Mouse (Mus musculus): ENCODE measurements around the gene Hoxb1.

Hoxb1 gene

GRCm38 (mm10) chr11:96404016-96404604 lies 38.6 kb downstream of the Hoxb1 start:
- no peak for DNase-seq (ENCODE audit: low spot score)

DNA sequence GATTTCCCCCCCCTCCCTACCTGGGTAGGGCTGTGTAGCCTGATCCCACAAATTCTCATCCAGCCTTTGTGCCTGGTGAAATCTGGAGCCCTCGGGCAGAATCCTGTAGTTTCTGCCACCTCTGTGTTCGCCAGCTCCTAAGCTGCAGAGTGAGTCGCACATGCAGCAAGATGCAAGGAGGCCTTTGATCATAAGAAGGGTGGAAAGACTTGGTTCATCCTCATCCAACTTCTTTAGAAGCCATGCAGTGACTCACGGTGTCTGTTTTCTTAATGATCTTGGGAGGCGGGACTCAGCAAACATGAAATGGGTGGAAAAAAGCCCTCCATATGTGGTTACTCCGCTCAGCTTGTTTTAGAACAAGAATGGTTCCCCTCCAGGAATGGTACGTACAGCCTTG lies 39.3 kb downstream of the Hoxb1 start:
- no peak for DNase-seq (ENCODE audit: low spot score)

DNA sequence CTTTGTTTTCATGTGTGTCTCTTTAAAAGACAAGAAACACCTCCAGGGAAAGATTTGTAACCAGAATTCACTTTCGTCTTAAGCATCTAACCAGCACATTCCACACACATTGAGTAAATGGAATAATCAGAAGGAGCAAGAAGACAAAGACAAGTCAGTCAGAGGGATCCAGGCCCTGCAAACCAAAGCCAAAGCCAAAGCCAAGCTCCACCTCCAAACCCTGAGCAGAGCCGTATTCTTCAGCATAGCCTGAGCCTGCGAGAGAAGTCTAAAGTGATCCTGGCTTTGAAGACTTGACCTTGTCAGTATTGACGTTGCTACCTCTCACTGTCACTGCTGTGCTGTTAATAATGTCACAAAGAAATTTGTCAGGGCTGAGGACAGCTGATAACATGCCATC lies 40.0 kb downstream of the Hoxb1 start:
- no peak for DNase-seq (ENCODE audit: low spot score)

- peak; percentile 69 for DNase-seq (ENCODE audit: low spot score)
Observed at GRCm38 (mm10) chr11:96407191-96408072, 41.9 kb downstream of the Hoxb1 start.

- DNase-seq (ENCODE audit: low spot score), result no peak
Observed at GRCm38 (mm10) chr11:96408234-96409010, 42.9 kb downstream of the Hoxb1 start.

DNA sequence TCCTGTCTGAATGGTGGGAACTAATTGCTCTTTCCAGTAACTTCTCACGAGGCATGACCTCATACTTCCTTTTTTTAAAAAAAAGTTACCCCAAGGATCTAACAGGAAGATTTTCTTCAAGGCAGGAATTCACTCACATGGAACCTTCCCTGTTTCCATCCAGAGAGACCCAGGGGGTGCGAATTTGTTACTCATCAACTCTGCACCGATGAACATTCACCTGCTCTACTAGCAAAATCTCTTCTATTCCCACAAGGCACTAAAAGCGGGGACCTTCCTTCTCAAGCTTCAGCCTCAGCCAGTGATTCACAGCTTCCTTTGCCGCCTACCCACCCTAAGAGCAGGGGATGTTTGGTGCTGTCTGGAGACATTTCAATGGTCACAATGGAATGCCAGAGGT lies 45.5 kb downstream of the Hoxb1 start:
- no peak for DNase-seq (ENCODE audit: low spot score)

GRCm38 (mm10) chr11:96411934-96412333 lies 46.4 kb downstream of the Hoxb1 start:
- DNase-seq (ENCODE audit: low spot score), result no peak

DNA sequence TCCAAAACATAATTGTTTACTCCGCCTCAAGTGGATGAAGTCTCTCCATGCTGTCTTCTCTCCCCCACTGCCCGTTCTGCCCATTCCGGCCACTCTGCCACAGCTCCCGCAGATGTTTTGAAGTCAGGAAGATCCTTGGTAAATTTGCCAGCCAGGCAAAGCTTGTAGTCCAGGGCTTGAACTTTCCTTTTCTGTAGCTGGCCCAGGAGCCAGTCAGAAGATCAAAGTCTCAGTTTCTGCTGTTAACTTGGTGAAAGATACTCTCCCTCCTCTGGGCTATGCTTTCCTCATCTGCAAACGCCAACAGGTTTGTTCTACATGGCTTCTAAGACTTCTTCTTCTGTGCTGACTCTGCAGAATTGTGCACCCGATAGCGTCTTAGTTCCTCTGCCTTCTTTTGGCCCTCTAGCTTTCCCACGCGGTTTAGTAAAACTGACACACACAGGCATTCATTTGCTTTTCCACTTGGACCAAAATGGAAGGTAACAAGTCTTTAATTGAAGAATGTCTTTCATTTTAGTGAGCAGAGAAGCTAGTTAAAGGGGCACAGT lies 47.5 kb downstream of the Hoxb1 start:
- DNase-seq (ENCODE audit: low spot score), result no peak

DNA sequence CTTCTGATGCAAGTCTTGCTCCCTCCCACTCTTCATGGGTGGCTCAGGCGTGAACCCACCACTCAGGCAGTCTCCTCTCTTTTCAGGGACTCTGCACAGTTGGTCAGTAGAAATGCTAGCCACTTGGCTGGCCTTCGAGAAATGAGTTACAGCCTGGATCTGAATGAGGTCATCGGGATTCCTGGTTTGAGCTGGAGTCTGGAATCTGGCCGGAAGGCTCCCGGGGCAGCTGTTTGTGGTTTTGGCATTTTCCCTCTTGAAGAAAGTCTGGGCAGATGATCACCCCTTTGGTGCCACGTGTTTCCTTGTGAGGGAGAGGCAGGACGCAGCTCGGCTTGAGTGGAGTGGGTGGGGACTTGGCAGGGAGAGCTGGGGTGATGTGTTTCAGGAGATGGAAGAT lies 48.0 kb downstream of the Hoxb1 start:
- peak; percentile 46 for DNase-seq (ENCODE audit: low spot score)

DNA sequence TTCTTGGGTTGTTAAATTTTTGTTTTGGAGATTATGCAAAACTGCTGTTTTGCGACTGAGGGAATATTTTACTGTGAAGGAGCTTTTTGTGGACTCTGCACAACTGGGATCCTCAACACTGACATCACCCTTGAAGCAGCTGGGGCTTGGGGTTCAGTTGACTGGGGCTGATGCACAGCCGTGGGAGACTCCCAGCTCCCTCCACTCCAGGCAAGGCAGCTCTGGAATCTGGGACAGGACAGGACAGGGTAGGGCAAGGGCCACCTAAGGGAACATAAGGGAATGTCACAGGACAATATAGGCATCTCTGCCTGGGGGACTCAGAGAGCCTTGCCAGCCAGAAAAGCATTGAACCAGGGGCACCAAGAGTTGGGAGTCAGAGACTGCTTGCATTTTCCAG lies 48.5 kb downstream of the Hoxb1 start:
- DNase-seq (ENCODE audit: low spot score), result no peak
